In the genomic region with DNA sequence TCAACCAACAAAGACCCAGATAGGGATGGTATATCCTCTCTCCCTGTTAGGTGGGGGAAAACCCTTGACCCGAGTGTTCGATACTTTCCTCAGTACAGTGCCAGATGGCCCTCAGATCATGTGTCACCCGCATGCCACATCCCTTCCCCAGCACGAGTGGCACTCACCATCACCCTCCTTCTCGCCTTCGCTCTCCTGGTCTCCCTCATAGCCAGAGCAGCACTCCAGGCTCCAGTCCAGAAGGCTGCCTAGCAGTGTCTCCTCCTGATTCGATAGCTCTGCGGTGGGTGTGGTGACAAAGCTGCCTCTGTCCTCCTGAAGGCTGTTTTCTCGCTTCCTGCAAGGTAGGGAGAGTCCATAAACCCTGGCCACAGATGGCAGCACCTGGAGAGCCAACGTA, we compare ENCODE assay signal across 21 mouse cellular contexts. TPM values are rescaled to one million over a fixed set of nuclear protein-coding genes. Genes with fewer than 3 reads are reported as not detected.
A peak's percentile ranks its signal among the peaks of the same experiment; 100 is the strongest.
DNase-seq lines count a peak whose midpoint lies in the region; ATAC-seq and TF ChIP-seq lines count a peak whose summit lies in the region.
"Had no signal": no experiment of that assay in that cellular context is flagged by ENCODE, and none has a peak within 500 bp of the region (broad histone marks: within the 10 kb centered on the region; RNA-seq: fewer than 3 reads in every experiment).

No protein-coding gene starts in this region.

- no peak for TF ChIP-seq EP300 in liver, embryonic 14.5 days (IDR thresholded peaks at IDR 0.05; ENCODE audit: low read depth)

- H3K4me3 ChIP-seq in erythroblast, embryonic 14.5 days (replicated peaks): peak overlapping the region; percentile 47
- peak overlapping the region; percentile 60; the same call in 1 of the 2 replicates for H3K4me3 ChIP-seq in liver, adult 2 months (ENCODE audit: insufficient read depth, low read depth, low read length)
- H3K4me3 ChIP-seq in liver, embryonic 14.5 days (ENCODE audit: insufficient read depth in 1 of 2, low read depth in 2 of 2, low read length in 2 of 2): no peak overlapping the region
- H3K4me3 ChIP-seq: embryonic facial prominence, embryonic 15.5 days; forebrain, embryonic 12.5 days; hindbrain, embryonic 12.5 days had no signal

- no peak for ATAC-seq in erythroblast, adult 5-6 weeks (replicated peaks; ENCODE audit: low FRiP score, poor library complexity, severe bottlenecking)
- no peak for ATAC-seq in liver, embryonic 14.5 days (ENCODE audit: insufficient read depth)
- ATAC-seq: forebrain, embryonic 16.5 days; hindbrain, embryonic 16.5 days had no signal

- peaks cover 90% of the 10 kb centered on the region for H3K36me3 ChIP-seq in erythroblast, embryonic 14.5 days (ENCODE audit: control insufficient read depth)
- no peaks in the 10 kb centered on the region; the same call in 1 of the 2 replicates for H3K36me3 ChIP-seq in liver, adult 2 months (ENCODE audit: control insufficient read depth, insufficient read depth, low read length)
- H3K36me3 ChIP-seq in liver, embryonic 14.5 days (replicated peaks; ENCODE audit: control insufficient read depth, insufficient read depth, low read depth): peaks cover 73% of the 10 kb centered on the region

- WGBS in liver, adult 2 months: 21% methylated on average over 10 of the region's 10 CpGs
- 89% methylated on average over 10 of the region's 10 CpGs for WGBS in liver, embryonic 14.5 days (ENCODE audit: insufficient replicate concordance)

- peak; percentile 66; the same call in 1 of the 2 replicates for TF ChIP-seq POLR2A in liver, adult 2 months (IDR thresholded peaks at IDR 0.05; ENCODE audit: extremely low read depth, insufficient read depth, low read length)

- TF ChIP-seq CTCF in liver, adult 2 months (IDR thresholded peaks at IDR 0.05; ENCODE audit: low read depth, low read length): no peak
- TF ChIP-seq CTCF in liver, embryonic 14.5 days (IDR thresholded peaks at IDR 0.05; ENCODE audit: low read depth): no peak

- peak overlapping the region; percentile 84 for H3K9ac ChIP-seq in liver, adult 2 months (ENCODE audit: low read depth, low read length)
- H3K9ac ChIP-seq in liver, embryonic 14.5 days (replicated peaks): no peak overlapping the region
- H3K9ac ChIP-seq: embryonic facial prominence, embryonic 15.5 days; forebrain, embryonic 12.5 days; hindbrain, embryonic 12.5 days had no signal

- H3K4me2 ChIP-seq in liver, embryonic 14.5 days (ENCODE audit: low read depth): no peak overlapping the region
- H3K4me2 ChIP-seq: embryonic facial prominence, embryonic 15.5 days; forebrain, embryonic 12.5 days; hindbrain, embryonic 12.5 days had no signal

- peaks cover 6% of the 10 kb centered on the region; the same call in 1 of the 2 replicates for H3K9me3 ChIP-seq in erythroblast, embryonic 14.5 days (ENCODE audit: control insufficient read depth, low read length)
- H3K9me3 ChIP-seq in liver, embryonic 14.5 days (ENCODE audit: control insufficient read depth, low read length): no peaks in the 10 kb centered on the region
- H3K9me3 ChIP-seq: embryonic facial prominence, embryonic 15.5 days; forebrain, embryonic 12.5 days; hindbrain, embryonic 12.5 days had no signal

- peaks cover 14% of the 10 kb centered on the region; the same call in 1 of the 2 replicates for H3K79me2 ChIP-seq in liver, adult 2 months (ENCODE audit: control insufficient read depth, insufficient read depth, low read length)

- H3K27ac ChIP-seq in liver, adult 2 months (replicated peaks; ENCODE audit: insufficient read depth, low read depth, low read length): peak overlapping the region; percentile 96
- peak overlapping the region; percentile 95 for H3K27ac ChIP-seq in liver, embryonic 14.5 days
- H3K27ac ChIP-seq: embryonic facial prominence, embryonic 15.5 days; forebrain, embryonic 12.5 days; hindbrain, embryonic 12.5 days had no signal

- H3K4me1 ChIP-seq in erythroblast, embryonic 14.5 days (ENCODE audit: control insufficient read depth): peaks cover 87% of the 10 kb centered on the region
- peaks cover 41% of the 10 kb centered on the region for H3K4me1 ChIP-seq in liver, adult 2 months (ENCODE audit: control insufficient read depth, insufficient read depth, low read length)
- peaks cover 34 to 37% of the 10 kb centered on the region in 2 experiments for H3K4me1 ChIP-seq in liver, embryonic 14.5 days (replicated peaks; ENCODE audit: control insufficient read depth in 2 of 2, insufficient read depth in 2 of 2, low read length in 1 of 2)

- peak; percentile 96 for DNase-seq in liver, adult 2 months (ENCODE audit: extremely low read depth, low read depth, low spot score)
- no peak for DNase-seq in liver
- DNase-seq in liver, embryonic 14.5 days (ENCODE audit: low read depth in 3 of 3, low spot score in 3 of 3): no peak
- DNase-seq in layer of hippocampus, adult 9-10 months (ENCODE audit: low spot score): no peak
- no peak for DNase-seq in spleen, postnatal 14 days (ENCODE audit: low spot score in 2 of 2)
- DNase-seq: adrenal gland, adult 8-10 months; cerebellum, adult 11 months; cerebellum, adult 8-10 months; cerebellum, postnatal 14 days; embryo, embryonic 11 days; gastrocnemius, postnatal 10 days; heart, adult 18-20 months; heart, postnatal 10 days; heart, postnatal 4 days had no signal

- no peaks in the 10 kb centered on the region; the same call in 1 of the 2 replicates for H3K27me3 ChIP-seq in erythroblast, embryonic 14.5 days (ENCODE audit: control insufficient read depth)
- H3K27me3 ChIP-seq in liver, adult 2 months (ENCODE audit: control insufficient read depth, insufficient read depth, low read length): no peaks in the 10 kb centered on the region
- no peaks in the 10 kb centered on the region for H3K27me3 ChIP-seq in liver, embryonic 14.5 days (ENCODE audit: control insufficient read depth, insufficient read depth, low read length)
- H3K27me3 ChIP-seq: embryonic facial prominence, embryonic 15.5 days; forebrain, embryonic 12.5 days; hindbrain, embryonic 12.5 days had no signal

RNA-seq across cellular contexts. Expression of a gene that starts 4.1 kb away (rescaled TPM):
- polyA plus RNA-seq in erythroblast, embryonic 14.5 days (2012): 5.8 and 7.7 TPM in 2 replicates
- 5.6 and 10.9 TPM in 2 replicates for total RNA-seq in erythroblast, adult 5-6 weeks (2015; ENCODE audit: low replicate concordance)
- total RNA-seq in erythroblast, adult 5-6 weeks (2017; ENCODE audit: low replicate concordance): 6.0 and 6.8 TPM in 2 replicates
- 44.1 and 53.2 TPM in 2 replicates for total RNA-seq in liver, adult 2 months (2014; rRNA removed)
- polyA plus RNA-seq in liver, adult 2 months (2012; rRNA removed): 61.4 and 78.0 TPM in 2 replicates
- 18.3 and 21.1 TPM in 2 replicates for polyA plus RNA-seq in liver, embryonic 14.5 days (2012; rRNA removed)
- polyA plus RNA-seq in liver, embryonic 14.5 days (2014; fragmentation: Nextera tagmentation; extraction: Ambion mirVana): 7.7 and 7.9 TPM in 2 replicates

RNA-seq across cellular contexts. Expression of a gene that starts 15.4 kb away (rescaled TPM):
- 0.36 and 0.47 TPM in 2 replicates for polyA plus RNA-seq in erythroblast, embryonic 14.5 days (2012)
- total RNA-seq in erythroblast, adult 5-6 weeks (2015; ENCODE audit: low replicate concordance): not detected in 2 replicates
- not detected in 2 replicates for total RNA-seq in erythroblast, adult 5-6 weeks (2017; ENCODE audit: low replicate concordance)
- total RNA-seq in liver, adult 2 months (2014; rRNA removed): 2.3 and 2.8 TPM in 2 replicates
- 7.4 and 7.8 TPM in 2 replicates for polyA plus RNA-seq in liver, adult 2 months (2012; rRNA removed)
- 0.59 and 0.64 TPM in 2 replicates for polyA plus RNA-seq in liver, embryonic 14.5 days (2012; rRNA removed)
- 0.45 and 0.69 TPM in 2 replicates for polyA plus RNA-seq in liver, embryonic 14.5 days (2014; fragmentation: Nextera tagmentation; extraction: Ambion mirVana)

RNA-seq across cellular contexts. Expression of a gene that starts 19.4 kb away (rescaled TPM):
- 0.44 and 0.61 TPM in 2 replicates for polyA plus RNA-seq in erythroblast, embryonic 14.5 days (2012)
- total RNA-seq in erythroblast, adult 5-6 weeks (2015; ENCODE audit: low replicate concordance): 2.3 TPM in 2 replicates
- total RNA-seq in erythroblast, adult 5-6 weeks (2017; ENCODE audit: low replicate concordance): 0.98 and 1.6 TPM in 2 replicates
- total RNA-seq in liver, adult 2 months (2014; rRNA removed): 13.3 and 22.2 TPM in 2 replicates
- 23.6 and 31.5 TPM in 2 replicates for polyA plus RNA-seq in liver, adult 2 months (2012; rRNA removed)
- polyA plus RNA-seq in liver, embryonic 14.5 days (2012; rRNA removed): 14.1 TPM in 2 replicates
- 4.9 and 5.4 TPM in 2 replicates for polyA plus RNA-seq in liver, embryonic 14.5 days (2014; fragmentation: Nextera tagmentation; extraction: Ambion mirVana)

RNA-seq across cellular contexts. Expression of a gene that starts 26.5 kb away (rescaled TPM):
- 14.4 and 15.8 TPM in 2 replicates for polyA plus RNA-seq in erythroblast, embryonic 14.5 days (2012)
- 16.1 and 24.7 TPM in 2 replicates for total RNA-seq in erythroblast, adult 5-6 weeks (2015; ENCODE audit: low replicate concordance)
- 42.2 and 65.5 TPM in 2 replicates for total RNA-seq in erythroblast, adult 5-6 weeks (2017; ENCODE audit: low replicate concordance)
- 3.0 and 3.5 TPM in 2 replicates for total RNA-seq in liver, adult 2 months (2014; rRNA removed)
- polyA plus RNA-seq in liver, adult 2 months (2012; rRNA removed): 5.5 and 6.5 TPM in 2 replicates
- polyA plus RNA-seq in liver, embryonic 14.5 days (2012; rRNA removed): 34.0 and 36.9 TPM in 2 replicates
- 69.5 and 71.7 TPM in 2 replicates for polyA plus RNA-seq in liver, embryonic 14.5 days (2014; fragmentation: Nextera tagmentation; extraction: Ambion mirVana)

RNA-seq across cellular contexts. Expression of a gene that starts 55.2 kb away (rescaled TPM):
- polyA plus RNA-seq in erythroblast, embryonic 14.5 days (2012): 65.8 and 80.2 TPM in 2 replicates
- 160 and 166 TPM in 2 replicates for total RNA-seq in erythroblast, adult 5-6 weeks (2015; ENCODE audit: low replicate concordance)
- total RNA-seq in erythroblast, adult 5-6 weeks (2017; ENCODE audit: low replicate concordance): 53.8 and 97.7 TPM in 2 replicates
- total RNA-seq in liver, adult 2 months (2014; rRNA removed): 40.0 and 68.4 TPM in 2 replicates
- 625 and 644 TPM in 2 replicates for polyA plus RNA-seq in liver, adult 2 months (2012; rRNA removed)
- 236 and 271 TPM in 2 replicates for polyA plus RNA-seq in liver, embryonic 14.5 days (2012; rRNA removed)
- polyA plus RNA-seq in liver, embryonic 14.5 days (2014; fragmentation: Nextera tagmentation; extraction: Ambion mirVana): 326 and 346 TPM in 2 replicates

Comparison
In these comparisons a context has a peak if more than half of its experiments do, and no peak if none do; other contexts are left out.
1. H3K4me3 ChIP-seq: peak in erythroblast, embryonic 14.5 days (single experiment) and liver, adult 2 months (single experiment); none in liver, embryonic 14.5 days (0 of 2).